Mouse (Mus musculus) urinary bladder, adult 18-20 months (tissue): ENCODE data around the gene Knop1.

ENCODE experiments used
- DNase-seq, 2 experiments: peaks; one replicate each; pipeline ENCODE4 v3.0.0; 2022; ENCODE audit warnings: low spot score in 2 of 2, mixed read lengths in 2 of 2

Knop1 gene

GRCm38 (mm10) chr7:118855877-118856304 is at the start of gene Knop1:
Gene Knop1, minus strand, starts transcription at chr7:118856254.
- no peak for DNase-seq

GRCm38 (mm10) chr7:118904530-118904929 is 48.5 kb upstream of the Knop1 start:
- no peak for DNase-seq

GRCm38 (mm10) chr7:118903879-118904278 is 47.8 kb upstream of the Knop1 start:
- DNase-seq = no peak

GRCm38 (mm10) chr7:118902944-118903343 is 46.9 kb upstream of the Knop1 start:
- DNase-seq = peak; percentile 20 to 50

- no peak for DNase-seq
Measured at GRCm38 (mm10) chr7:118900090-118900489, 44.0 kb upstream of the Knop1 start.

- no peak for DNase-seq
Measured at GRCm38 (mm10) chr7:118898063-118898462, 42.0 kb upstream of the Knop1 start.

- peak; percentile 13 to 22 for DNase-seq
Measured at GRCm38 (mm10) chr7:118895469-118896450, 39.7 kb upstream of the Knop1 start.

GRCm38 (mm10) chr7:118889046-118889680 is 33.1 kb upstream of the Knop1 start:
- peak in 1 of 2 experiments; percentile 10 for DNase-seq

- no peak for DNase-seq
Measured at GRCm38 (mm10) chr7:118887303-118888055, 31.4 kb upstream of the Knop1 start.

- DNase-seq = no peak
Measured at GRCm38 (mm10) chr7:118884969-118885368, 28.9 kb upstream of the Knop1 start.

GRCm38 (mm10) chr7:118883957-118884356 is 27.9 kb upstream of the Knop1 start:
- DNase-seq = no peak

GRCm38 (mm10) chr7:118879466-118880029 is 23.5 kb upstream of the Knop1 start:
- DNase-seq = no peak

GRCm38 (mm10) chr7:118865362-118865761 is 9.3 kb upstream of the Knop1 start:
- DNase-seq = no peak

- no peak for DNase-seq
Measured at GRCm38 (mm10) chr7:118858640-118859039, 2.6 kb upstream of the Knop1 start.

- peak; percentile 88 to 91 for DNase-seq
Measured at GRCm38 (mm10) chr7:118855171-118855876, 730 bp downstream of the Knop1 start, which contains the start of gene Iqck. Gene Iqck, plus strand, starts transcription at chr7:118855752.

- no peak for DNase-seq
Measured at GRCm38 (mm10) chr7:118854606-118855005, 1.4 kb downstream of the Knop1 start.

- DNase-seq = no peak
Measured at GRCm38 (mm10) chr7:118852611-118853010, 3.4 kb downstream of the Knop1 start.

GRCm38 (mm10) chr7:118851571-118851970 is 4.5 kb downstream of the Knop1 start:
- no peak for DNase-seq

GRCm38 (mm10) chr7:118850676-118851290 is 5.3 kb downstream of the Knop1 start:
- peak in 1 of 2 experiments; percentile 34 for DNase-seq

GRCm38 (mm10) chr7:118849543-118850250 is 6.4 kb downstream of the Knop1 start:
- no peak for DNase-seq
